Mouse (Mus musculus): ENCODE results near the gene Gdf2. TPM values are rescaled to one million over a fixed set of nuclear protein-coding genes. Genes with fewer than 3 reads are reported as not detected.
A peak's percentile ranks its signal among the peaks of the same experiment; 100 is the strongest.

Gene Gdf2
- polyA plus RNA-seq (2015; fragmentation: Nextera tagmentation; extraction: Ambion mirVana), result not detected in 2 replicates

- H3K36me3 ChIP-seq, result no peaks in the 10 kb centered on the region
- ATAC-seq (ENCODE audit: low FRiP score), result no peak
- no peaks in the 10 kb centered on the region for H3K27me3 ChIP-seq
- no peak within 1 kb of the TSS for H3K9ac ChIP-seq
- H3K4me1 ChIP-seq (replicated peaks), result no peaks in the 10 kb centered on the region
- H3K4me2 ChIP-seq, result no peak within 1 kb of the TSS
- H3K27ac ChIP-seq, result no peak within 1 kb of the TSS
- H3K9me3 ChIP-seq, result no peaks in the 10 kb centered on the region
- 83% methylated on average over 8 of the region's 8 CpGs for whole genome bisulfite sequencing
- H3K4me3 ChIP-seq, result no peak within 1 kb of the TSS
These were observed at the start of gene Gdf2 for GRCm38 (mm10) chr14:33940739-33941138. Gene Gdf2 (plus strand): TSS chr14:33941039.

- WGBS, result 91% methylated on average over 3 of the region's 3 CpGs
- H3K4me2 ChIP-seq, result no peak overlapping the region
These were observed 49.3 kb upstream of the Gdf2 start for GRCm38 (mm10) chr14:33891507-33891906.

GRCm38 (mm10) chr14:33895777-33896176 is 45.1 kb upstream of the Gdf2 start:
- Histone ChIP-seq H3K36me3 (no peaks in the 10 kb centered on the region), H3K9ac (no peak overlapping the region), H3K4me2 (no peak overlapping the region), H3K27ac (no peak overlapping the region), H3K27me3 (no peaks in the 10 kb centered on the region), H3K4me1 (replicated peaks) (peaks cover 7% of the 10 kb centered on the region; the same call in 1 of the 2 replicates), H3K4me3 (no peak overlapping the region), H3K9me3 (no peaks in the 10 kb centered on the region)
- 85% methylated on average over 5 of the region's 5 CpGs for WGBS
- no peak for ATAC-seq (ENCODE audit: low FRiP score)

More at GRCm38 (mm10) chr14:33891507-33891906, 49.3 kb upstream of the Gdf2 start:
- ATAC-seq (ENCODE audit: low FRiP score), result no peak
- Histone ChIP-seq H3K4me3 (no peak overlapping the region), H3K9ac (no peak overlapping the region), H3K27me3 (0 out of 2 replicates have a peak, but pooled peaks cover 2% of the 10 kb centered on the region), H3K27ac (no peak overlapping the region), H3K4me1 (replicated peaks) (peaks cover 7% of the 10 kb centered on the region), H3K9me3 (no peaks in the 10 kb centered on the region), H3K36me3 (no peaks in the 10 kb centered on the region)

GRCm38 (mm10) chr14:33896628-33897300 is 44.1 kb upstream of the Gdf2 start:
- Histone ChIP-seq H3K4me2 (no peak overlapping the region), H3K4me1 (replicated peaks) (peaks cover 7% of the 10 kb centered on the region; the same call in 1 of the 2 replicates), H3K9me3 (no peaks in the 10 kb centered on the region), H3K27ac (no peak overlapping the region), H3K36me3 (no peaks in the 10 kb centered on the region), H3K4me3 (no peak overlapping the region), H3K9ac (no peak overlapping the region), H3K27me3 (no peaks in the 10 kb centered on the region)
- WGBS, result 31% methylated on average over 9 of the region's 9 CpGs
- no peak for ATAC-seq (ENCODE audit: low FRiP score)

GRCm38 (mm10) chr14:33902783-33903182 is 38.1 kb upstream of the Gdf2 start:
- no peak overlapping the region for H3K27ac ChIP-seq
- no peaks in the 10 kb centered on the region for H3K27me3 ChIP-seq
- no peak for ATAC-seq (ENCODE audit: low FRiP score)
- no peaks in the 10 kb centered on the region for H3K36me3 ChIP-seq
- no peaks in the 10 kb centered on the region for H3K4me1 ChIP-seq (replicated peaks)
- WGBS, result 96% methylated on average over 4 of the region's 4 CpGs
- no peak overlapping the region for H3K9ac ChIP-seq
- H3K4me3 ChIP-seq, result no peak overlapping the region
- no peak overlapping the region for H3K4me2 ChIP-seq
- no peaks in the 10 kb centered on the region for H3K9me3 ChIP-seq

- no peak for ATAC-seq (ENCODE audit: low FRiP score)
- H3K9ac ChIP-seq, result no peak overlapping the region
- H3K4me2 ChIP-seq, result no peak overlapping the region
- no peak overlapping the region for H3K4me3 ChIP-seq
- H3K4me1 ChIP-seq (replicated peaks), result no peaks in the 10 kb centered on the region
- 86% methylated on average over 1 of the region's 1 CpGs for WGBS
- H3K36me3 ChIP-seq, result no peaks in the 10 kb centered on the region
- no peaks in the 10 kb centered on the region for H3K9me3 ChIP-seq
- H3K27me3 ChIP-seq, result no peaks in the 10 kb centered on the region
- no peak overlapping the region for H3K27ac ChIP-seq
These were observed 37.6 kb upstream of the Gdf2 start for GRCm38 (mm10) chr14:33903199-33903598.

- ATAC-seq (ENCODE audit: low FRiP score), result no peak
These were observed 36.0 kb upstream of the Gdf2 start for GRCm38 (mm10) chr14:33904851-33905250.

GRCm38 (mm10) chr14:33913727-33914126 is 27.1 kb upstream of the Gdf2 start:
- peaks cover 15% of the 10 kb centered on the region for H3K27me3 ChIP-seq
- WGBS, result 36% methylated on average over 3 of the region's 3 CpGs

More at GRCm38 (mm10) chr14:33904851-33905250, 36.0 kb upstream of the Gdf2 start:
- H3K4me3 ChIP-seq, result no peak overlapping the region
- H3K9ac ChIP-seq, result no peak overlapping the region
- H3K27ac ChIP-seq, result no peak overlapping the region
- H3K9me3 ChIP-seq, result no peaks in the 10 kb centered on the region
- no peaks in the 10 kb centered on the region for H3K36me3 ChIP-seq
- no peaks in the 10 kb centered on the region for H3K27me3 ChIP-seq
- H3K4me2 ChIP-seq, result no peak overlapping the region
- H3K4me1 ChIP-seq (replicated peaks), result no peaks in the 10 kb centered on the region

GRCm38 (mm10) chr14:33914206-33914605 is 26.6 kb upstream of the Gdf2 start:
- H3K9ac ChIP-seq, result no peak overlapping the region
- no peak overlapping the region for H3K27ac ChIP-seq
- no peaks in the 10 kb centered on the region for H3K36me3 ChIP-seq
- WGBS, result 95% methylated on average over 9 of the region's 9 CpGs
- peaks cover 20% of the 10 kb centered on the region for H3K27me3 ChIP-seq
- H3K4me3 ChIP-seq, result no peak overlapping the region
- H3K4me1 ChIP-seq (replicated peaks), result 0 out of 2 replicates have a peak, but pooled peaks cover 10% of the 10 kb centered on the region
- H3K9me3 ChIP-seq, result no peaks in the 10 kb centered on the region
- no peak overlapping the region for H3K4me2 ChIP-seq
- ATAC-seq (ENCODE audit: low FRiP score), result no peak

More at GRCm38 (mm10) chr14:33913727-33914126, 27.1 kb upstream of the Gdf2 start:
- Histone ChIP-seq H3K27ac (no peak overlapping the region), H3K4me2 (no peak overlapping the region), H3K36me3 (no peaks in the 10 kb centered on the region), H3K9ac (no peak overlapping the region), H3K4me3 (no peak overlapping the region), H3K9me3 (no peaks in the 10 kb centered on the region), H3K4me1 (replicated peaks) (0 out of 2 replicates have a peak, but pooled peaks cover 6% of the 10 kb centered on the region)
- ATAC-seq (ENCODE audit: low FRiP score), result no peak

GRCm38 (mm10) chr14:33920727-33921559 is 19.9 kb upstream of the Gdf2 start:
- Histone ChIP-seq H3K27me3 (peaks cover 85% of the 10 kb centered on the region), H3K27ac (no peak overlapping the region), H3K9ac (no peak overlapping the region), H3K9me3 (no peaks in the 10 kb centered on the region), H3K4me1 (replicated peaks) (peaks cover 37% of the 10 kb centered on the region), H3K4me2 (no peak overlapping the region), H3K4me3 (no peak overlapping the region), H3K36me3 (no peaks in the 10 kb centered on the region)
- ATAC-seq (ENCODE audit: low FRiP score), result no peak
- WGBS, result 8% methylated on average over 14 of the region's 14 CpGs

GRCm38 (mm10) chr14:33922771-33923167 is 18.1 kb upstream of the Gdf2 start:
- Histone ChIP-seq H3K4me3 (peak overlapping the region; percentile 59), H3K4me2 (peak overlapping the region; percentile 94), H3K9me3 (no peaks in the 10 kb centered on the region), H3K9ac (peak overlapping the region; percentile 69), H3K27ac (no peak overlapping the region), H3K36me3 (no peaks in the 10 kb centered on the region), H3K4me1 (replicated peaks) (peaks cover 37% of the 10 kb centered on the region), H3K27me3 (peaks cover 89% of the 10 kb centered on the region)
- 11% methylated on average over 8 of the region's 8 CpGs for WGBS
- no peak for ATAC-seq (ENCODE audit: low FRiP score)

Data from hindbrain, embryonic 13.5 days (tissue).